Mouse (Mus musculus) neural tube, embryonic 15.5 days (tissue): ENCODE data around the gene Heg1. TPM values are rescaled to one million over a fixed set of nuclear protein-coding genes. Genes with fewer than 3 reads are reported as not detected.

Source experiments
- ATAC-seq: fragments of 200-750 bp; cut with Nextera tagmentation; 2 replicates; pipeline ENCODE4 v1.8.0; 2017; ENCODE audit warnings: mild to moderate bottlenecking, moderate TSS enrichment, moderate library complexity; ENCODE audit not compliant: low FRiP score
- H3K27ac ChIP-seq: fragments of 300-500 bp; sonication (generic); replicated peaks from 2 replicates; pipeline ENCODE4 v1.5.1; 2015; ENCODE audit warnings: mild to moderate bottlenecking, inconsistent platforms
- H3K27me3 ChIP-seq: fragments of 300-500 bp; sonication (generic); replicated peaks from 2 replicates; pipeline ENCODE4 v1.6.1; 2015; ENCODE audit warnings: inconsistent platforms
- H3K36me3 ChIP-seq: fragments of 300-500 bp; sonication (generic); 2 replicates; pipeline ENCODE4 v1.6.1; 2015; ENCODE audit warnings: inconsistent platforms
- H3K4me1 ChIP-seq: fragments of 300-500 bp; sonication (generic); 2 replicates; pipeline ENCODE4 v1.6.1; 2015; ENCODE audit warnings: inconsistent platforms
- H3K4me2 ChIP-seq: fragments of 300-500 bp; sonication (generic); 2 replicates; pipeline ENCODE4 v1.6.1; 2015; ENCODE audit warnings: inconsistent platforms, mild to moderate bottlenecking, moderate library complexity
- H3K4me3 ChIP-seq: fragments of 300-500 bp; sonication (generic); replicated peaks from 2 replicates; pipeline ENCODE4 v1.5.1; 2015; ENCODE audit warnings: mild to moderate bottlenecking, inconsistent platforms
- H3K9ac ChIP-seq: fragments of 300-500 bp; sonication (generic); replicated peaks from 2 replicates; pipeline ENCODE4 v1.6.1; 2015; ENCODE audit warnings: mild to moderate bottlenecking, inconsistent platforms
- H3K9me3 ChIP-seq: fragments of 300-500 bp; sonication (generic); replicated peaks from 2 replicates; pipeline ENCODE4 v1.6.1; 2016; ENCODE audit warnings: inconsistent platforms
- WGBS: fragments of 180-500 bp; shearing (Covaris S2); methylation state at CpG from one replicate; pipeline ENCODE4 v1.1.7; 2015; ENCODE audit warnings: mixed read lengths; 5-methylcytosine and 5-hydroxymethylcytosine counted together
- polyA plus RNA-seq: library from polyadenylated mRNA; unstranded; fragments of >200 nt; fragmentation: Nextera tagmentation; extraction: Ambion mirVana; gene quantifications from 2 replicates; pipeline ENCODE4 v1.2.1, GENCODE M21; 2015

Heg1 gene
- polyA plus RNA-seq, 1 experiment from 2014 or later, result 7.8 TPM

DNA sequence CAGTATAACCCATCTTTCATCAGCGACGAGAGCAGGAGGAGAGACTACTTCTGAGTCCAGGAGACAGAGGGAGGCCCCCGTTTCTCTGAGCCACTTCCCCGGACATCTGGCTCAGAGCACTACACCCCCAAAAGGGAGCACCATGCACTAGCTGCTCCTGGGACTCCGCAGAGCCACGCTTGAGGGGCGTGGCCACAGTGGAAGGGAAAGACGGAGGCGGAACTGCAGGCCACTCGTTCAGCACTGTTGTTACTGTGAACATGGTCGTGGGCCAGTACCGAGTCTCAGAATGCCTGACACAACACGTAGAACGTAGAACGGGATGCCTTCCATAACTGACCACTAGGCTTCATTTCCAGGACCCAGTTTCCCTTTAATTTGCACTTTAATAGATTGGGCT lies 82.6 kb downstream of the Heg1 start:
- no peaks in the 10 kb centered on the region for H3K36me3 ChIP-seq
- no peak overlapping the region for H3K4me2 ChIP-seq
- no peak overlapping the region for H3K27ac ChIP-seq
- H3K4me3 ChIP-seq, result no peak overlapping the region
- no peaks in the 10 kb centered on the region for H3K27me3 ChIP-seq
- 77% methylated on average over 15 of the region's 15 CpGs for WGBS
- no peak for ATAC-seq
- peaks cover 8% of the 10 kb centered on the region for H3K4me1 ChIP-seq
- no peak overlapping the region for H3K9ac ChIP-seq
- H3K9me3 ChIP-seq, result no peaks in the 10 kb centered on the region

GRCm38 (mm10) chr16:33768491-33769278 lies 84.5 kb downstream of the Heg1 start:
- peaks cover 8% of the 10 kb centered on the region for H3K4me1 ChIP-seq
- H3K4me2 ChIP-seq, result no peak overlapping the region
- no peaks in the 10 kb centered on the region for H3K27me3 ChIP-seq
- WGBS, result 88% methylated on average over 3 of the region's 3 CpGs
- no peaks in the 10 kb centered on the region for H3K9me3 ChIP-seq
- no peak overlapping the region for H3K27ac ChIP-seq
- no peak for ATAC-seq
- H3K36me3 ChIP-seq, result no peaks in the 10 kb centered on the region
- no peak overlapping the region for H3K9ac ChIP-seq
- no peak overlapping the region for H3K4me3 ChIP-seq

DNA sequence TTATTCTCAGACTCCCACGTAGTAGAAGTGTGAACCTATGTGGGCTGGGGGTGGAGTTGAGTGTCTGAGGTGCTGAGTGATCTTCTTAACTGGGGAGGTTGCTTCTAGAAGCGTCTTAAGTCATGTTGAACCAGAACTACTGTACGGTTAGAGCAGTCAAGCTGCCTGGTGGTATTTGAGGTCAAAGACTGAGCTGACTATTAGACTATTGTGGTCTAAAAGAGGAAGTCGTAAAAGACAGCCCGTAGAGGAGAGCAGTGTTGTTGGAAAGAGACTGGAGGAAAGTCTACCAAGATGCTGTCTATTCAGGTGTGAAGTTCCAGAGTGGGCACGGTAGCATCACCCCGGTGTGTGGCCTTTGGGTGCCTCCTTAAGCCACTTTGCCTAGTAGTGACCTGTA lies 85.7 kb downstream of the Heg1 start:
- Histone ChIP-seq H3K36me3 (no peaks in the 10 kb centered on the region), H3K4me1 (no peaks in the 10 kb centered on the region), H3K4me2 (no peak overlapping the region), H3K9me3 (no peaks in the 10 kb centered on the region), H3K27me3 (no peaks in the 10 kb centered on the region), H3K27ac (no peak overlapping the region), H3K9ac (no peak overlapping the region), H3K4me3 (no peak overlapping the region)
- ATAC-seq, result no peak
- WGBS, result 73% methylated on average over 7 of the region's 7 CpGs

GRCm38 (mm10) chr16:33770778-33771454 lies 86.7 kb downstream of the Heg1 start:
- Histone ChIP-seq H3K9me3 (no peaks in the 10 kb centered on the region), H3K4me1 (no peaks in the 10 kb centered on the region), H3K4me3 (no peak overlapping the region), H3K27ac (no peak overlapping the region), H3K36me3 (no peaks in the 10 kb centered on the region), H3K9ac (no peak overlapping the region), H3K4me2 (no peak overlapping the region), H3K27me3 (no peaks in the 10 kb centered on the region)
- 93% methylated on average over 4 of the region's 4 CpGs for WGBS
- ATAC-seq, result no peak

GRCm38 (mm10) chr16:33772809-33773208 lies 88.6 kb downstream of the Heg1 start:
- Histone ChIP-seq H3K27me3 (no peaks in the 10 kb centered on the region), H3K9ac (no peak overlapping the region), H3K9me3 (no peaks in the 10 kb centered on the region), H3K4me3 (no peak overlapping the region), H3K4me2 (no peak overlapping the region), H3K36me3 (no peaks in the 10 kb centered on the region), H3K4me1 (no peaks in the 10 kb centered on the region), H3K27ac (no peak overlapping the region)
- ATAC-seq, result no peak
- WGBS, result 90% methylated on average over 5 of the region's 5 CpGs

DNA sequence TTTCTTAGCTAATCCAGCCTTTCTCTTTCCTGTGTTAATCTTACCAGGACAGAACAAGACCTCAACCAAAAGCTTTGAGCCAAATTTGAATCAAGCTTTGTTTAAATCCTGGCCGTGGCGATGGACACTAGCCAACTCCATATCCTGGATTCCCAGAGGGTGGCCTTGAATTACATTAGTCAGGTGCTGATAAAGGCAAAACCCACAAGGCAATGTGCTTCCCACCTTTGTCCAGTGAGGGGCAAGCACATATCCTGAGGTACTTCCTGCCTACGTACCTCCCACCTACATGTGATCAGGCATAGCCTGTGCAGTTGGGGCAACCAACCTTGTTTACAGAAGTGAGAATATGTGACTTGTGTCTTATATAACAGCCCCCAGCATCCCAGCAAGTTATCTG lies 90.8 kb downstream of the Heg1 start:
- Histone ChIP-seq H3K27me3 (no peaks in the 10 kb centered on the region), H3K4me1 (no peaks in the 10 kb centered on the region), H3K4me2 (no peak overlapping the region), H3K36me3 (no peaks in the 10 kb centered on the region), H3K9me3 (no peaks in the 10 kb centered on the region), H3K9ac (no peak overlapping the region), H3K4me3 (no peak overlapping the region), H3K27ac (no peak overlapping the region)
- WGBS, result 69% methylated on average over 3 of the region's 3 CpGs
- no peak for ATAC-seq

DNA sequence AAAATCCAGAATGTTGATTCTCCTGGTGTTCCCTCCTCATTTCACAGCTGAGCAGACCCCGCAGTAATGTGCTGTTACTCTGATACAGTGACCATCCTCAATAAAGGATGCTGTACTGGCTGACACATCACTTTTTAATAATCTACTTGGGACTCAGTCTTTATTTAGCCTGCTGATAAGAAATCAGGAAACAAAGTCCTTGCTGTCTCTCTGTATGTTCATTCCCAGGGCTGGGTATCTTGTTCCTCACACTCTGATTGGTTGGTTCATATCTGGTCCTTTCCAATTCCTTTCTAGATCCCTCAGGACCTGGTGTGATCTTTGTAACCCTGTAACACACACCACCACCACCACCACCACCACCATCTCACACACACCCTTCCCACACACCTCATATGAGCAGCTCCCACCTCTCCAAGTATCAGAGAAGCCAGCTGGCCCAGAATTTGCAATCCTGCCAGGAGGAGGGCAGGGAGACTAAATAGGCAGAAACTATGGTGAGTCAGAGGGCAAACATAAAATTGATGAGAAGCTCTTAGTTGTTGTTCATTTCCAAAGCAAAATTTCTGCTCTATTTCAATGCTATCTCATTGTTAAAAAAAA lies 91.7 kb downstream of the Heg1 start:
- Histone ChIP-seq H3K4me3 (no peak overlapping the region), H3K9ac (no peak overlapping the region), H3K4me1 (no peaks in the 10 kb centered on the region), H3K27ac (no peak overlapping the region), H3K36me3 (no peaks in the 10 kb centered on the region), H3K4me2 (no peak overlapping the region), H3K27me3 (no peaks in the 10 kb centered on the region), H3K9me3 (no peaks in the 10 kb centered on the region)
- 85% methylated on average over 1 of the region's 1 CpGs for WGBS
- no peak for ATAC-seq

DNA sequence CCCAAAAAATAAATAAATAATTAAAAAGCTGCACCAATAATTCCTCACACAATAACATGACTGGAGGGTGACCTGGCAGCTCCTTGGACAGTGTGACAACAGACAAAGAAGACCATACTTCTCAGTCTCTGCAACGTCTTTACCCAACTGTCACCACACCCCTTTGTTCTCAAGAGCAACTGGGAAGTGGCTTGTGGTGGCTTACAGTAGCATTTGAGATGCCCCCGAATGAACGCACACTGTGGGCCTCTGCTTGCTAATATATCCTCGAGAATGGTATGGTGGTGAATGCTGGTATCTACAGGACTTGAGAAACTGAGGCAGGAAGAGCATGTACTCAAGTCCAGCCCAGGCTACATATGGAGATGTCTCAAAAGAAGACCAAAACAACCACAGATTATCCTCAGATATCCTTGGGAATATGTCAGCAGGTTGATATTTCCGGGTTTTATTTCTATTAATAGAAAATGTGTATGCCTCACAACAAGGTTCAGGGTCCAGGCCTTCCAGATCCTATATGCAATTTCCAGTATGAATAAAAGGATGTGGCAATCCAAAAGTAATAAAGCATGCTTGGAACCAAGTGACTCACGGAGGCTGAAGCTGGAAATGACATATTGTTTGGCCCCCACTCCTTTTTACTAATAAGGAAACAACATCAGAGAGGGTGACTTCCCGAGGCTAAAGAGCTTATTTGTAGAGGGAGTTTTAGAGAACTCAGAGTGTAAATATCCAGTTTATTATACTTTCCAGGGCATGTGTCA lies 92.8 kb downstream of the Heg1 start:
- H3K4me3 ChIP-seq, result no peak overlapping the region
- no peak overlapping the region for H3K27ac ChIP-seq
- H3K27me3 ChIP-seq, result no peaks in the 10 kb centered on the region
- H3K9me3 ChIP-seq, result no peaks in the 10 kb centered on the region
- WGBS, result 83% methylated on average over 7 of the region's 7 CpGs
- H3K4me1 ChIP-seq, result no peaks in the 10 kb centered on the region
- H3K9ac ChIP-seq, result no peak overlapping the region
- no peak overlapping the region for H3K4me2 ChIP-seq
- no peak for ATAC-seq
- H3K36me3 ChIP-seq, result no peaks in the 10 kb centered on the region

GRCm38 (mm10) chr16:33777607-33778006 lies 93.4 kb downstream of the Heg1 start:
- Histone ChIP-seq H3K36me3 (no peaks in the 10 kb centered on the region), H3K9me3 (no peaks in the 10 kb centered on the region), H3K9ac (no peak overlapping the region), H3K4me3 (no peak overlapping the region), H3K4me2 (no peak overlapping the region), H3K27me3 (no peaks in the 10 kb centered on the region), H3K27ac (no peak overlapping the region), H3K4me1 (no peaks in the 10 kb centered on the region)
- ATAC-seq, result no peak
- 90% methylated on average over 6 of the region's 6 CpGs for WGBS

- Histone ChIP-seq H3K4me3 (no peak overlapping the region), H3K4me2 (no peak overlapping the region), H3K9me3 (no peaks in the 10 kb centered on the region), H3K9ac (no peak overlapping the region), H3K27me3 (no peaks in the 10 kb centered on the region), H3K27ac (no peak overlapping the region), H3K4me1 (no peaks in the 10 kb centered on the region), H3K36me3 (no peaks in the 10 kb centered on the region)
- 75% methylated on average over 5 of the region's 5 CpGs for WGBS
- ATAC-seq, result no peak
Measured at GRCm38 (mm10) chr16:33781789-33782728, 97.9 kb downstream of the Heg1 start.

DNA sequence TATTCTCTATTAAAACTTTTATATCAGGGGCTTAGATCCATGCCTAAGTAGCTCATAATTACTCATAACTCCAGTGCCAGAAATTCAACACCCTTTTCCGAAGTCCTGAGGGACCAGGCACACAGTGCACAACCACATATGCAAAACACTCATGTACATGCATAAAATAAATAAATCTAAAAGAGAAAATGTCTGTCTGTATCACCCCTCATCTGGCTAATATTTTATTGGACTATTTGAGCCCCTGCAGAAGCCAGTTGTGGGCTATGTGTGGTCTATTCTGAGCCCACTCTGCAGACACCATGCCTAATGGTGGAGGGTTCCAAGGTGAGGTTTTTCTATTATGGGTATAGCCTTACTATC lies 98.5 kb downstream of the Heg1 start:
- H3K27ac ChIP-seq, result no peak overlapping the region
- no peaks in the 10 kb centered on the region for H3K27me3 ChIP-seq
- no peak for ATAC-seq
- no peak overlapping the region for H3K4me2 ChIP-seq
- no peaks in the 10 kb centered on the region for H3K36me3 ChIP-seq
- H3K4me3 ChIP-seq, result no peak overlapping the region
- H3K4me1 ChIP-seq, result no peaks in the 10 kb centered on the region
- no peaks in the 10 kb centered on the region for H3K9me3 ChIP-seq
- no peak overlapping the region for H3K9ac ChIP-seq
- 84% methylated on average over 1 of the region's 1 CpGs for WGBS
